9 mouse cellular contexts compared by ENCODE assay signal in genomic region chr15:102235371-102236027, GRCm38 (mm10). TPM values are rescaled to one million over a fixed set of nuclear protein-coding genes. Genes with fewer than 3 reads are reported as not detected.
DNase-seq lines count a peak whose midpoint lies in the region; ATAC-seq and TF ChIP-seq lines count a peak whose summit lies in the region.
"Had no signal": no experiment of that assay in that cellular context is flagged by ENCODE, and none has a peak within 500 bp of the region (broad histone marks: within the 10 kb centered on the region; RNA-seq: fewer than 3 reads in every experiment).

No protein-coding gene starts in this region.

- 29% methylated on average over 21 of the region's 21 CpGs for WGBS in heart, embryonic 15.5 days
- 30% methylated on average over 21 of the region's 21 CpGs for WGBS in liver, embryonic 13.5 days (ENCODE audit: insufficient replicate concordance)

- ATAC-seq in heart, embryonic 15.5 days (replicated peaks; ENCODE audit: insufficient number of reproducible peaks, insufficient read depth, low FRiP score, low read depth): no peak
- peak; percentile 6; the same call in 1 of the 2 replicates for ATAC-seq in liver, embryonic 13.5 days (ENCODE audit: low read depth)

- H3K27me3 ChIP-seq in ES-Bruce4 (ENCODE audit: control insufficient read depth, insufficient read depth, low read length, poor library complexity, severe bottlenecking): no peaks in the 10 kb centered on the region
- peaks cover 8% of the 10 kb centered on the region; the same call in 1 of the 2 replicates for H3K27me3 ChIP-seq in heart, embryonic 15.5 days
- peaks cover 8% of the 10 kb centered on the region; the same call in 1 of the 2 replicates for H3K27me3 ChIP-seq in liver, embryonic 13.5 days

- no peak for TF ChIP-seq CTCF in gastrocnemius, adult 2 months (IDR thresholded peaks at IDR 0.05)
- TF ChIP-seq CTCF in ES-Bruce4 (IDR thresholded peaks at IDR 0.05; ENCODE audit: low read depth, low read length): no peak

- peaks cover 11% of the 10 kb centered on the region for H3K4me1 ChIP-seq in ES-Bruce4 (ENCODE audit: control insufficient read depth, insufficient read depth, low read length)
- peaks cover 12% of the 10 kb centered on the region for H3K4me1 ChIP-seq in heart, embryonic 15.5 days (replicated peaks)
- peaks cover 55% of the 10 kb centered on the region for H3K4me1 ChIP-seq in liver, embryonic 13.5 days (replicated peaks)

- H3K36me3 ChIP-seq in ES-Bruce4 (ENCODE audit: control insufficient read depth, insufficient read depth, low read length, poor library complexity, severe bottlenecking): peaks cover 13% of the 10 kb centered on the region
- no peaks in the 10 kb centered on the region; the same call in 1 of the 2 replicates for H3K36me3 ChIP-seq in heart, embryonic 15.5 days
- no peaks in the 10 kb centered on the region for H3K36me3 ChIP-seq in liver, embryonic 13.5 days

- peak overlapping the region; percentile 43 for H3K4me2 ChIP-seq in heart, embryonic 15.5 days
- peak overlapping the region; percentile 48 for H3K4me2 ChIP-seq in liver, embryonic 13.5 days

- H3K9ac ChIP-seq in ES-Bruce4 (ENCODE audit: low read depth, poor library complexity, severe bottlenecking): peak overlapping the region; percentile 26
- H3K9ac ChIP-seq in heart, embryonic 15.5 days: no peak overlapping the region
- 0 out of 2 replicates have a peak overlapping the region, but pooled peaks have one; percentile 33 for H3K9ac ChIP-seq in liver, embryonic 13.5 days

- peak; percentile 51 for DNase-seq in gastrocnemius, adult 2 months
- no peak for DNase-seq in gastrocnemius, postnatal 10 days
- no peak for DNase-seq in liver, embryonic 13.5 days
- DNase-seq in thymus, postnatal 4 days: peak; percentile 51
- no peak for DNase-seq in frontal cortex, postnatal 14 days (ENCODE audit: low spot score in 2 of 2)
- no peak for DNase-seq in ovary, postnatal 36 days (ENCODE audit: low spot score)

- H3K9me3 ChIP-seq in ES-Bruce4 (replicated peaks; ENCODE audit: control insufficient read depth, insufficient read depth, low read length, poor library complexity, severe bottlenecking): no peaks in the 10 kb centered on the region
- H3K9me3 ChIP-seq in heart, embryonic 15.5 days (replicated peaks): no peaks in the 10 kb centered on the region
- no peaks in the 10 kb centered on the region for H3K9me3 ChIP-seq in liver, embryonic 13.5 days (replicated peaks)

- H3K4me3 ChIP-seq in gastrocnemius, adult 2 months: peak overlapping the region; percentile 48
- peak overlapping the region; percentile 36 for H3K4me3 ChIP-seq in ES-Bruce4 (ENCODE audit: low read depth, low read length)
- no peak overlapping the region for H3K4me3 ChIP-seq in heart, embryonic 15.5 days
- H3K4me3 ChIP-seq in liver, embryonic 13.5 days (replicated peaks): peak overlapping the region; percentile 23

- peak overlapping the region; percentile 71 for H3K27ac ChIP-seq in gastrocnemius, adult 2 months
- peak overlapping the region; percentile 86 for H3K27ac ChIP-seq in ES-Bruce4 (ENCODE audit: insufficient read depth, low read length)
- no peak overlapping the region for H3K27ac ChIP-seq in heart, embryonic 15.5 days
- no peak overlapping the region for H3K27ac ChIP-seq in liver, embryonic 13.5 days

- peak; percentile 64; the same call in 1 of the 2 replicates for TF ChIP-seq EP300 in ES-Bruce4 (IDR thresholded peaks at IDR 0.05; ENCODE audit: insufficient read depth, low read depth, low read length)

- intact Hi-C loops in gastrocnemius, adult 2 months (cut with DNase I): loop anchor here (5.0 kb wide), 1 partner anchor 142 kb away; no protein-coding TSS in a partner anchor

- TF ChIP-seq POLR2A in ES-Bruce4 (IDR thresholded peaks at IDR 0.05; ENCODE audit: insufficient read depth, low read length): no peak

RNA-seq across cellular contexts. Expression of gene Itgb7, which starts 3.8 kb away (rescaled TPM):
- total RNA-seq in gastrocnemius, adult 2 months (2021): 1 to 10 TPM; 1.2 to 1.3 TPM
- 1 to 10 TPM in 1 of 2 experiments, under 1 TPM in 1; 0.59 to 1.3 TPM for total RNA-seq in gastrocnemius, postnatal 10 days (2021)
- polyA plus RNA-seq in ES-Bruce4 (2011; ENCODE audit: insufficient read depth, insufficient read length, low read depth, missing spikeins): 3.1 and 9.7 TPM in 2 replicates
- polyA plus RNA-seq in heart, embryonic 15.5 days (2015; fragmentation: Nextera tagmentation; extraction: Ambion mirVana): 1.7 and 8.9 TPM in 2 replicates
- polyA plus RNA-seq in liver, embryonic 13.5 days (2015; fragmentation: Nextera tagmentation; extraction: Ambion mirVana): 5.5 and 6.5 TPM in 2 replicates

RNA-seq across cellular contexts. Expression of gene Rarg, which starts 21.8 kb away (rescaled TPM):
- total RNA-seq in gastrocnemius, adult 2 months (2021): 10 to 100 TPM in 1 of 2 experiments, 1 to 10 TPM in 1; 9.9 to 11.9 TPM
- 10 to 100 TPM; 12.4 to 22.2 TPM for total RNA-seq in gastrocnemius, postnatal 10 days (2021)
- 38.6 and 42.7 TPM in 2 replicates for polyA plus RNA-seq in ES-Bruce4 (2011; ENCODE audit: insufficient read depth, insufficient read length, low read depth, missing spikeins)
- 7.9 and 15.8 TPM in 2 replicates for polyA plus RNA-seq in heart, embryonic 15.5 days (2015; fragmentation: Nextera tagmentation; extraction: Ambion mirVana)
- 2.5 and 3.0 TPM in 2 replicates for polyA plus RNA-seq in liver, embryonic 13.5 days (2015; fragmentation: Nextera tagmentation; extraction: Ambion mirVana)

RNA-seq across cellular contexts. Expression of gene Csad, which starts 31.0 kb away (rescaled TPM):
- 1 to 10 TPM; 5.8 to 8.8 TPM for total RNA-seq in gastrocnemius, adult 2 months (2021)
- 10 to 100 TPM; 23.9 to 25.5 TPM for total RNA-seq in gastrocnemius, postnatal 10 days (2021)
- 17.8 and 19.3 TPM in 2 replicates for polyA plus RNA-seq in ES-Bruce4 (2011; ENCODE audit: insufficient read depth, insufficient read length, low read depth, missing spikeins)
- polyA plus RNA-seq in heart, embryonic 15.5 days (2015; fragmentation: Nextera tagmentation; extraction: Ambion mirVana): 31.1 and 47.9 TPM in 2 replicates
- 20.8 and 22.0 TPM in 2 replicates for polyA plus RNA-seq in liver, embryonic 13.5 days (2015; fragmentation: Nextera tagmentation; extraction: Ambion mirVana)

RNA-seq across cellular contexts. Expression of gene Zfp740, which starts 32.5 kb away (rescaled TPM):
- 10 to 100 TPM; 26.8 to 29.6 TPM for total RNA-seq in gastrocnemius, adult 2 months (2021)
- total RNA-seq in gastrocnemius, postnatal 10 days (2021): 10 to 100 TPM; 42.8 to 52.6 TPM
- 53.7 and 54.3 TPM in 2 replicates for polyA plus RNA-seq in ES-Bruce4 (2011; ENCODE audit: insufficient read depth, insufficient read length, low read depth, missing spikeins)
- polyA plus RNA-seq in heart, embryonic 15.5 days (2015; fragmentation: Nextera tagmentation; extraction: Ambion mirVana): 25.8 and 34.3 TPM in 2 replicates
- 14.8 and 21.8 TPM in 2 replicates for polyA plus RNA-seq in liver, embryonic 13.5 days (2015; fragmentation: Nextera tagmentation; extraction: Ambion mirVana)

RNA-seq across cellular contexts. Expression of gene Gm9918, which starts 34.9 kb away (rescaled TPM):
- not detected for total RNA-seq in gastrocnemius, adult 2 months (2021)
- not detected for total RNA-seq in gastrocnemius, postnatal 10 days (2021)
- 0.81 and 1.1 TPM in 2 replicates for polyA plus RNA-seq in ES-Bruce4 (2011; ENCODE audit: insufficient read depth, insufficient read length, low read depth, missing spikeins)
- not detected in 2 replicates for polyA plus RNA-seq in heart, embryonic 15.5 days (2015; fragmentation: Nextera tagmentation; extraction: Ambion mirVana)
- polyA plus RNA-seq in liver, embryonic 13.5 days (2015; fragmentation: Nextera tagmentation; extraction: Ambion mirVana): not detected in 2 replicates
- polyA plus RNA-seq: C2C12 had no signal

Comparison
In these comparisons a context has a peak if more than half of its experiments do, and no peak if none do; other contexts are left out.
1. DNase-seq: peak in gastrocnemius, adult 2 months (single experiment) and thymus, postnatal 4 days (single experiment); none in gastrocnemius, postnatal 10 days (single experiment), liver, embryonic 13.5 days (single experiment), frontal cortex, postnatal 14 days (0 of 2) and ovary, postnatal 36 days (single experiment).
2. H3K27ac ChIP-seq: peak in gastrocnemius, adult 2 months (single experiment) and ES-Bruce4 (single experiment); none in heart, embryonic 15.5 days (single experiment) and liver, embryonic 13.5 days (single experiment).